Mouse (Mus musculus) midbrain, embryonic 11.5 days (tissue): ENCODE results near the gene Znrf3. TPM values are rescaled to one million over a fixed set of nuclear protein-coding genes. Genes with fewer than 3 reads are reported as not detected.

Experiments
- ATAC-seq: fragments of 200-750 bp; cut with Nextera tagmentation; 2 replicates; pipeline ENCODE4 v1.8.0; 2017; ENCODE audit warnings: moderate TSS enrichment, moderate library complexity; ENCODE audit not compliant: low FRiP score
- DNase-seq: peaks from one replicate; pipeline ENCODE4 v3.0.0; 2015; ENCODE audit warnings: low spot score; ENCODE audit errors: missing footprints
- H3K27ac ChIP-seq: fragments of 300-500 bp; sonication (generic); 2 replicates; pipeline ENCODE4 v1.5.1; 2014; ENCODE audit warnings: low read depth, low read length
- H3K27me3 ChIP-seq: fragments of 300-500 bp; sonication (generic); 2 replicates; pipeline ENCODE4 v1.6.1; 2014; ENCODE audit warnings: mild to moderate bottlenecking, low read length, moderate library complexity, mixed read lengths; ENCODE audit not compliant: control insufficient read depth, insufficient read depth
- H3K36me3 ChIP-seq: fragments of 300-500 bp; sonication (generic); 2 replicates; pipeline ENCODE4 v1.6.1; 2014; ENCODE audit warnings: mild to moderate bottlenecking, low read length, moderate library complexity, mixed read lengths; ENCODE audit not compliant: control insufficient read depth, insufficient read depth
- H3K4me1 ChIP-seq: fragments of 300-500 bp; sonication (generic); 2 replicates; pipeline ENCODE4 v1.6.1; 2014; ENCODE audit warnings: low read length; ENCODE audit not compliant: control insufficient read depth, insufficient read depth
- H3K4me2 ChIP-seq: fragments of 300-500 bp; sonication (generic); 2 replicates; pipeline ENCODE4 v1.6.1; 2014; ENCODE audit warnings: mild to moderate bottlenecking, moderate library complexity
- H3K4me3 ChIP-seq: fragments of 300-500 bp; sonication (generic); 2 replicates; pipeline ENCODE4 v1.5.1; 2014; ENCODE audit warnings: low read depth, low read length
- H3K9ac ChIP-seq: fragments of 300-500 bp; sonication (generic); 2 replicates; pipeline ENCODE4 v1.6.1; 2014; ENCODE audit warnings: low read length
- H3K9me3 ChIP-seq: fragments of 300-500 bp; sonication (generic); 2 replicates; pipeline ENCODE4 v1.6.1; 2016; ENCODE audit warnings: low read length; ENCODE audit not compliant: control insufficient read depth
- WGBS: fragments of 180-500 bp; shearing (Covaris S2); extraction: QIAGEN DNeasy Blood & Tissue Kit; methylation state at CpG from one replicate; pipeline ENCODE4 v1.1.7; 2014; 5-methylcytosine and 5-hydroxymethylcytosine counted together
- polyA plus RNA-seq: library from polyadenylated mRNA; unstranded; fragments of >200 nt; fragmentation: Nextera tagmentation; extraction: Ambion mirVana; gene quantifications from 2 replicates; pipeline ENCODE4 v1.2.1, GENCODE M21; 2014

Gene Znrf3
- polyA plus RNA-seq, 1 experiment from 2014 or later = 10.4 TPM

- Histone ChIP-seq H3K4me2 (no peak overlapping the region), H3K27ac (no peak overlapping the region), H3K36me3 (no peaks in the 10 kb centered on the region), H3K4me1 (peaks cover 15% of the 10 kb centered on the region), H3K9me3 (no peaks in the 10 kb centered on the region), H3K4me3 (no peak overlapping the region), H3K27me3 (no peaks in the 10 kb centered on the region), H3K9ac (no peak overlapping the region)
- no peak for ATAC-seq
- peak; percentile 76 for DNase-seq
- WGBS = 50% methylated on average over 1 of the region's 1 CpGs
These were observed 146.7 kb downstream of the Znrf3 start for GRCm38 (mm10) chr11:5298007-5298372.

- peak; percentile 90 for DNase-seq
- H3K9me3 ChIP-seq = no peaks in the 10 kb centered on the region
- 30% methylated on average over 13 of the region's 13 CpGs for WGBS
- ATAC-seq = peak; percentile 50; the same call in 1 of the 2 replicates
- H3K27me3 ChIP-seq = no peaks in the 10 kb centered on the region
- H3K9ac ChIP-seq = no peak overlapping the region
- no peak overlapping the region; the same call in 1 of the 2 replicates for H3K27ac ChIP-seq
- no peak overlapping the region for H3K4me2 ChIP-seq
- no peak overlapping the region for H3K4me3 ChIP-seq
- H3K36me3 ChIP-seq = no peaks in the 10 kb centered on the region
- H3K4me1 ChIP-seq = peaks cover 15% of the 10 kb centered on the region
These were observed 147.3 kb downstream of the Znrf3 start for GRCm38 (mm10) chr11:5297148-5298006.

- H3K9ac ChIP-seq = no peak overlapping the region
- no peaks in the 10 kb centered on the region for H3K27me3 ChIP-seq
- H3K36me3 ChIP-seq = no peaks in the 10 kb centered on the region
- H3K4me3 ChIP-seq = no peak overlapping the region
- no peak overlapping the region for H3K27ac ChIP-seq
- ATAC-seq = no peak
- peaks cover 15% of the 10 kb centered on the region for H3K4me1 ChIP-seq
- 68% methylated on average over 2 of the region's 2 CpGs for WGBS
- no peak overlapping the region for H3K4me2 ChIP-seq
- DNase-seq = no peak
- no peaks in the 10 kb centered on the region for H3K9me3 ChIP-seq
These were observed 148.0 kb downstream of the Znrf3 start for GRCm38 (mm10) chr11:5296576-5297115.

GRCm38 (mm10) chr11:5294805-5295204 is 149.8 kb downstream of the Znrf3 start:
- WGBS = 86% methylated on average over 3 of the region's 3 CpGs
- no peaks in the 10 kb centered on the region for H3K27me3 ChIP-seq
- DNase-seq = no peak
- no peak overlapping the region for H3K27ac ChIP-seq
- no peak overlapping the region for H3K4me3 ChIP-seq
- no peaks in the 10 kb centered on the region for H3K36me3 ChIP-seq
- ATAC-seq = no peak
- H3K9me3 ChIP-seq = no peaks in the 10 kb centered on the region
- H3K4me1 ChIP-seq = peaks cover 17% of the 10 kb centered on the region
- no peak overlapping the region for H3K9ac ChIP-seq
- H3K4me2 ChIP-seq = no peak overlapping the region

GRCm38 (mm10) chr11:5290691-5291090 is 154.0 kb downstream of the Znrf3 start:
- Histone ChIP-seq H3K27me3 (no peaks in the 10 kb centered on the region), H3K27ac (no peak overlapping the region), H3K4me3 (no peak overlapping the region), H3K36me3 (0 out of 2 replicates have a peak, but pooled peaks cover 5% of the 10 kb centered on the region), H3K9me3 (no peaks in the 10 kb centered on the region), H3K4me2 (no peak overlapping the region), H3K4me1 (peaks cover 2% of the 10 kb centered on the region; the same call in 1 of the 2 replicates), H3K9ac (no peak overlapping the region)
- WGBS = 13% methylated on average over 5 of the region's 5 CpGs
- ATAC-seq = no peak
- DNase-seq = peak; percentile 97

GRCm38 (mm10) chr11:5289826-5290580 is 154.6 kb downstream of the Znrf3 start:
- 0 out of 2 replicates have a peak, but pooled peaks cover 5% of the 10 kb centered on the region for H3K36me3 ChIP-seq
- DNase-seq = no peak
- H3K9me3 ChIP-seq = no peaks in the 10 kb centered on the region
- no peak overlapping the region for H3K4me2 ChIP-seq
- no peak for ATAC-seq
- H3K4me3 ChIP-seq = no peak overlapping the region
- H3K27me3 ChIP-seq = no peaks in the 10 kb centered on the region
- no peak overlapping the region for H3K9ac ChIP-seq
- WGBS = 86% methylated on average over 4 of the region's 4 CpGs
- no peak overlapping the region for H3K27ac ChIP-seq
- H3K4me1 ChIP-seq = peaks cover 2% of the 10 kb centered on the region; the same call in 1 of the 2 replicates

- Histone ChIP-seq H3K4me3 (no peak overlapping the region), H3K27ac (no peak overlapping the region), H3K36me3 (peaks cover 32% of the 10 kb centered on the region), H3K27me3 (no peaks in the 10 kb centered on the region), H3K4me2 (no peak overlapping the region), H3K4me1 (no peaks in the 10 kb centered on the region), H3K9ac (no peak overlapping the region), H3K9me3 (no peaks in the 10 kb centered on the region)
- DNase-seq (no peak), ATAC-seq (no peak)
- 97% methylated on average over 2 of the region's 2 CpGs for WGBS
These were observed 160.7 kb downstream of the Znrf3 start for GRCm38 (mm10) chr11:5283987-5284386.

- H3K4me2 ChIP-seq = no peak overlapping the region
- no peaks in the 10 kb centered on the region for H3K9me3 ChIP-seq
- no peaks in the 10 kb centered on the region for H3K4me1 ChIP-seq
- H3K36me3 ChIP-seq = peaks cover 28% of the 10 kb centered on the region
- H3K9ac ChIP-seq = no peak overlapping the region
- no peak overlapping the region for H3K27ac ChIP-seq
- DNase-seq = no peak
- H3K27me3 ChIP-seq = no peaks in the 10 kb centered on the region
- 89% methylated on average over 7 of the region's 7 CpGs for WGBS
- H3K4me3 ChIP-seq = no peak overlapping the region
- no peak for ATAC-seq
These were observed 163.7 kb downstream of the Znrf3 start for GRCm38 (mm10) chr11:5280932-5281331.

- Histone ChIP-seq H3K9me3 (no peaks in the 10 kb centered on the region), H3K4me2 (no peak overlapping the region), H3K27ac (no peak overlapping the region)
These were observed 166.2 kb downstream of the Znrf3 start for GRCm38 (mm10) chr11:5278463-5278862.

More at GRCm38 (mm10) chr11:5278463-5278862, 166.2 kb downstream of the Znrf3 start:
- H3K9ac ChIP-seq = no peak overlapping the region
- ATAC-seq (no peak), DNase-seq (no peak)
- H3K4me3 ChIP-seq = no peak overlapping the region
- H3K27me3 ChIP-seq = no peaks in the 10 kb centered on the region
- 95% methylated on average over 2 of the region's 2 CpGs for WGBS
- no peaks in the 10 kb centered on the region for H3K4me1 ChIP-seq
- peaks cover 20% of the 10 kb centered on the region for H3K36me3 ChIP-seq
